12 mouse cellular contexts compared by ENCODE assay signal in the genomic region with DNA sequence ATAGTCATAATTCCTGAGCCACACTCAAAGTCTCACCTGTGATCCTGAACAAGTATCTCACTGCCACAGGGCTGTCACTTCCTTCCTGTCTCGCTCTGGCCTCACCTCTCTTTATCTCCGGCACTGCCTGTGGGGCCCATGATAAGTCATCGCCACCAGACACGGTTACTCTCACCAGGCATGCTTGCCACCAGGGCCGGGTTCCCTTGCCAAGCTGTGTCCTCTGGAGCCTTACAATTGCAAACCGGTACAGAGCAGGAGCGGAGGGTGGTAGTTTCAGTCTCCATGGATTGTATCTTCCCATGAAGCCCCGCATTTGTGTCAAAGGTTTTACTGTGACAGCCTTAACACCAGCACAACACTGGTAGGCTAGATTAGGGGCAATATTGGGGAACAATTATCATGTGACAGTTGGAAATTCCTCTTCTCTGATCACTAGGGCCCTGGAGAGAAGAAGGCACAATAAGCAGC. TPM values are rescaled to one million over a fixed set of nuclear protein-coding genes. Genes with fewer than 3 reads are reported as not detected.
DNase-seq lines count a peak whose midpoint lies in the region; ATAC-seq and TF ChIP-seq lines count a peak whose summit lies in the region.
"Had no signal": no experiment of that assay in that cellular context is flagged by ENCODE, and none has a peak within 500 bp of the region (broad histone marks: within the 10 kb centered on the region; RNA-seq: fewer than 3 reads in every experiment).

No protein-coding gene starts in this region.

- H3K4me3 ChIP-seq in G1E (ENCODE audit: low read depth, low read length), result peak overlapping the region; percentile 59; the same call in 1 of the 2 replicates
- H3K4me3 ChIP-seq in liver, embryonic 13.5 days (replicated peaks), result peak overlapping the region; percentile 20; the same call in 1 of the 2 replicates
- H3K4me3 ChIP-seq in kidney, embryonic 14.5 days (ENCODE audit: low read length), result no peak overlapping the region
- H3K4me3 ChIP-seq: forebrain, embryonic 12.5 days; hindbrain, embryonic 15.5 days; layer of hippocampus, adult 2 months had no signal

- H3K4me1 ChIP-seq in G1E (ENCODE audit: insufficient read depth, low read depth, low read length), result peaks cover 75% of the 10 kb centered on the region
- peaks cover 65% of the 10 kb centered on the region for H3K4me1 ChIP-seq in liver, embryonic 13.5 days (replicated peaks)
- H3K4me1 ChIP-seq in kidney, embryonic 14.5 days (ENCODE audit: control insufficient read depth, insufficient read depth, low read length), result no peaks in the 10 kb centered on the region
- H3K4me1 ChIP-seq: hindbrain, embryonic 15.5 days had no signal

- WGBS in liver, embryonic 13.5 days (ENCODE audit: insufficient replicate concordance), result 19% methylated on average over 8 of the region's 8 CpGs
- 77% methylated on average over 8 of the region's 8 CpGs for WGBS in kidney, embryonic 14.5 days

- H3K27me3 ChIP-seq in G1E (ENCODE audit: insufficient read depth, low read length), result no peaks in the 10 kb centered on the region
- no peaks in the 10 kb centered on the region for H3K27me3 ChIP-seq in liver, embryonic 13.5 days
- H3K27me3 ChIP-seq in kidney, embryonic 14.5 days (ENCODE audit: control insufficient read depth, insufficient read depth, low read length), result no peaks in the 10 kb centered on the region
- H3K27me3 ChIP-seq: hindbrain, embryonic 15.5 days had no signal

- H3K27ac ChIP-seq in liver, embryonic 13.5 days, result peak overlapping the region; percentile 94
- no peak overlapping the region for H3K27ac ChIP-seq in kidney, embryonic 14.5 days (ENCODE audit: low read depth, low read length)
- H3K27ac ChIP-seq: forebrain, embryonic 12.5 days; hindbrain, embryonic 15.5 days; layer of hippocampus, adult 2 months had no signal

- H3K4me2 ChIP-seq in liver, embryonic 13.5 days, result peak overlapping the region; percentile 64
- H3K4me2 ChIP-seq in kidney, embryonic 14.5 days (replicated peaks; ENCODE audit: low read depth, low read length), result no peak overlapping the region
- H3K4me2 ChIP-seq: forebrain, embryonic 12.5 days; hindbrain, embryonic 15.5 days had no signal

- no peaks in the 10 kb centered on the region for H3K9me3 ChIP-seq in G1E (replicated peaks)
- H3K9me3 ChIP-seq in liver, embryonic 13.5 days (replicated peaks), result no peaks in the 10 kb centered on the region
- H3K9me3 ChIP-seq in kidney, embryonic 14.5 days (ENCODE audit: control insufficient read depth, low read length), result no peaks in the 10 kb centered on the region
- H3K9me3 ChIP-seq: forebrain, embryonic 12.5 days; hindbrain, embryonic 15.5 days had no signal

- H3K36me3 ChIP-seq in G1E (replicated peaks), result no peaks in the 10 kb centered on the region
- H3K36me3 ChIP-seq in liver, embryonic 13.5 days, result no peaks in the 10 kb centered on the region
- H3K36me3 ChIP-seq in kidney, embryonic 14.5 days (ENCODE audit: control insufficient read depth, insufficient read depth, low read length), result no peaks in the 10 kb centered on the region
- H3K36me3 ChIP-seq: forebrain, embryonic 12.5 days; hindbrain, embryonic 15.5 days had no signal

- peak; percentile 64 for DNase-seq in G1E (ENCODE audit: low spot score)
- peak; percentile 80 for DNase-seq in c-Kit-positive CD71-positive TER-119-negative erythroid progenitor cells, embryonic 14.5 days (ENCODE audit: low read depth)
- peak; percentile 86 for DNase-seq in liver, embryonic 13.5 days
- DNase-seq in spleen, postnatal 4 days (ENCODE audit: low spot score in 2 of 2), result peak; percentile 75 to 79
- no peak for DNase-seq in ovary, postnatal 36 days (ENCODE audit: low spot score)
- DNase-seq in MN1 (ENCODE audit: low spot score), result no peak
- no peak for DNase-seq in right cerebral cortex, postnatal 10 days (ENCODE audit: low spot score in 2 of 2)
- DNase-seq: lung, adult 2 months had no signal

- peak; percentile 78 for ATAC-seq in G1E (ENCODE audit: extremely low read depth, insufficient number of reproducible peaks, low FRiP score, poor library complexity, severe bottlenecking)
- peak; percentile 99 for ATAC-seq in liver, embryonic 13.5 days (ENCODE audit: low read depth)
- ATAC-seq in kidney, embryonic 14.5 days (ENCODE audit: low FRiP score, low TSS enrichment), result no peak

- H3K9ac ChIP-seq in liver, embryonic 13.5 days, result peak overlapping the region; percentile 63
- H3K9ac ChIP-seq in kidney, embryonic 14.5 days (ENCODE audit: low read depth, low read length), result no peak overlapping the region
- H3K9ac ChIP-seq: forebrain, embryonic 12.5 days; hindbrain, embryonic 15.5 days had no signal

- TF ChIP-seq CTCF in G1E (IDR thresholded peaks at IDR 0.05; ENCODE audit: low read depth, low read length), result no peak

RNA-seq across cellular contexts. Expression of a gene that starts 35.9 kb away (rescaled TPM):
- total RNA-seq in G1E (2014; fragmentation: Nextera tagmentation) (399 and 427 TPM in 2 replicates), G1E (2017) (258 and 268 TPM in 2 replicates)
- 40.0 and 49.3 TPM in 2 replicates for polyA plus RNA-seq in G1E (2012)
- polyA plus RNA-seq in liver, embryonic 13.5 days (2015; fragmentation: Nextera tagmentation; extraction: Ambion mirVana), result 15.0 and 20.3 TPM in 2 replicates
- 7.3 and 7.7 TPM in 2 replicates for polyA plus RNA-seq in kidney, embryonic 14.5 days (2014; fragmentation: Nextera tagmentation; extraction: Ambion mirVana)

Comparison
In these comparisons a context has a peak if more than half of its experiments do, and no peak if none do; other contexts are left out.
1. DNase-seq: peak in G1E (single experiment), c-Kit-positive CD71-positive TER-119-negative erythroid progenitor cells, embryonic 14.5 days (single experiment), liver, embryonic 13.5 days (single experiment) and spleen, postnatal 4 days (2 of 2); none in ovary, postnatal 36 days (single experiment), MN1 (single experiment) and right cerebral cortex, postnatal 10 days (0 of 2).